Mouse (Mus musculus) forebrain, embryonic 16.5 days (tissue): ENCODE results near the gene Pglyrp2. TPM values are rescaled to one million over a fixed set of nuclear protein-coding genes. Genes with fewer than 3 reads are reported as not detected.

Experiments used
- ATAC-seq: fragments of 200-750 bp; cut with Nextera tagmentation; 2 replicates; pipeline ENCODE4 v1.8.0; 2017; ENCODE audit warnings: mild to moderate bottlenecking, moderate library complexity
- H3K27ac ChIP-seq: fragments of 300-500 bp; sonication (generic); 2 replicates; pipeline ENCODE4 v1.5.1; 2014; ENCODE audit warnings: low read length, control low read depth
- H3K27me3 ChIP-seq: fragments of 300-500 bp; sonication (generic); replicated peaks from 2 replicates; pipeline ENCODE4 v1.6.1; 2014; ENCODE audit warnings: low read length; ENCODE audit not compliant: control insufficient read depth, insufficient read depth
- H3K36me3 ChIP-seq: fragments of 300-500 bp; sonication (generic); 2 replicates; pipeline ENCODE4 v1.6.1; 2014; ENCODE audit not compliant: control insufficient read depth, insufficient read depth
- H3K4me1 ChIP-seq: fragments of 300-500 bp; sonication (generic); replicated peaks from 2 replicates; pipeline ENCODE4 v1.6.1; 2014; ENCODE audit warnings: low read length; ENCODE audit not compliant: control insufficient read depth, insufficient read depth
- H3K4me2 ChIP-seq: fragments of 300-500 bp; sonication (generic); 2 replicates; pipeline ENCODE4 v1.6.1; 2014; ENCODE audit warnings: mild to moderate bottlenecking, low read length, control low read depth
- H3K4me3 ChIP-seq: fragments of 300-500 bp; sonication (generic); replicated peaks from 2 replicates; pipeline ENCODE4 v1.5.1; 2014; ENCODE audit warnings: mild to moderate bottlenecking, low read length, control low read depth
- H3K9ac ChIP-seq: fragments of 300-500 bp; sonication (generic); replicated peaks from 2 replicates; pipeline ENCODE4 v1.6.1; 2014; ENCODE audit warnings: low read depth, low read length, control low read depth
- H3K9me3 ChIP-seq: fragments of 300-500 bp; sonication (generic); 2 replicates; pipeline ENCODE4 v1.6.1; 2016; ENCODE audit warnings: low read length; ENCODE audit not compliant: control insufficient read depth
- WGBS: fragments of 180-500 bp; shearing (Covaris S2); extraction: QIAGEN DNeasy Blood & Tissue Kit; methylation state at CpG from one replicate; pipeline ENCODE4 v1.1.7; 2014; 5-methylcytosine and 5-hydroxymethylcytosine counted together
- microRNA-seq: library from miRNA; unstranded; fragments of <30 nt; microRNA quantifications from one replicate; pipeline ENCODE4, GENCODE M21; 2017
- polyA plus RNA-seq: library from polyadenylated mRNA; unstranded; fragments of >200 nt; fragmentation: Nextera tagmentation; extraction: Ambion mirVana; gene quantifications from 2 replicates; pipeline ENCODE4 v1.2.1, GENCODE M21; 2015

The Pglyrp2 gene
- polyA plus RNA-seq, 1 experiment from 2014 or later, result not detected

- WGBS, result 91% methylated on average over 11 of the region's 11 CpGs
- H3K4me3 ChIP-seq, result no peak overlapping the region
- ATAC-seq, result no peak
- no peak overlapping the region for H3K27ac ChIP-seq
- no peaks in the 10 kb centered on the region for H3K9me3 ChIP-seq
- no peak overlapping the region for H3K9ac ChIP-seq
- no peaks in the 10 kb centered on the region for H3K27me3 ChIP-seq
- peaks cover 15% of the 10 kb centered on the region for H3K4me1 ChIP-seq
- H3K36me3 ChIP-seq, result peaks cover 5% of the 10 kb centered on the region; the same call in 1 of the 2 replicates
- H3K4me2 ChIP-seq, result no peak overlapping the region
Observed at GRCm38 (mm10) chr17:32367706-32368105, 56.3 kb downstream of the Pglyrp2 start.

GRCm38 (mm10) chr17:32365296-32365695 is 58.7 kb downstream of the Pglyrp2 start:
- Histone ChIP-seq H3K27ac (no peak overlapping the region), H3K9ac (no peak overlapping the region), H3K4me3 (no peak overlapping the region), H3K4me1 (peaks cover 20% of the 10 kb centered on the region), H3K27me3 (no peaks in the 10 kb centered on the region), H3K4me2 (no peak overlapping the region), H3K36me3 (peaks cover 17% of the 10 kb centered on the region), H3K9me3 (no peaks in the 10 kb centered on the region)
- WGBS, result 85% methylated on average over 1 of the region's 1 CpGs
- ATAC-seq, result no peak

GRCm38 (mm10) chr17:32364850-32365249 is 59.1 kb downstream of the Pglyrp2 start:
- Histone ChIP-seq H3K4me1 (peaks cover 20% of the 10 kb centered on the region), H3K9ac (no peak overlapping the region; the same call in 1 of the 2 replicates), H3K36me3 (peaks cover 18% of the 10 kb centered on the region), H3K27me3 (no peaks in the 10 kb centered on the region), H3K4me3 (peak overlapping the region; percentile 93), H3K4me2 (peak overlapping the region; percentile 51), H3K27ac (peak overlapping the region; percentile 69), H3K9me3 (no peaks in the 10 kb centered on the region)
- peak; percentile 24 for ATAC-seq
- WGBS, result 63% methylated on average over 5 of the region's 5 CpGs

GRCm38 (mm10) chr17:32364331-32364730 is 59.6 kb downstream of the Pglyrp2 start:
- peak; percentile 97 for ATAC-seq
- H3K27me3 ChIP-seq, result no peaks in the 10 kb centered on the region
- WGBS, result under 1% methylated on average over 36 of the region's 47 CpGs
- H3K4me3 ChIP-seq, result peak overlapping the region; percentile 93
- peak overlapping the region; percentile 93 for H3K9ac ChIP-seq
- peaks cover 20% of the 10 kb centered on the region for H3K4me1 ChIP-seq
- peak overlapping the region; percentile 69 for H3K27ac ChIP-seq
- H3K9me3 ChIP-seq, result no peaks in the 10 kb centered on the region
- H3K36me3 ChIP-seq, result peaks cover 23% of the 10 kb centered on the region
- H3K4me2 ChIP-seq, result peak overlapping the region; percentile 51

- Histone ChIP-seq H3K27me3 (no peaks in the 10 kb centered on the region), H3K9me3 (no peaks in the 10 kb centered on the region), H3K9ac (peak overlapping the region; percentile 93), H3K36me3 (peaks cover 28% of the 10 kb centered on the region), H3K4me1 (peaks cover 20% of the 10 kb centered on the region), H3K27ac (peak overlapping the region; percentile 69), H3K4me3 (peak overlapping the region; percentile 93), H3K4me2 (peak overlapping the region; percentile 95)
- 0% methylated on average over 43 of the region's 50 CpGs for WGBS
- ATAC-seq, result peak; percentile 59
Observed at GRCm38 (mm10) chr17:32363821-32364301, 60.1 kb downstream of the Pglyrp2 start.

GRCm38 (mm10) chr17:32362686-32363085 is 61.3 kb downstream of the Pglyrp2 start:
- Histone ChIP-seq H3K4me2 (peak overlapping the region; percentile 95), H3K9ac (no peak overlapping the region), H3K36me3 (peaks cover 37% of the 10 kb centered on the region), H3K27ac (no peak overlapping the region), H3K27me3 (no peaks in the 10 kb centered on the region), H3K9me3 (no peaks in the 10 kb centered on the region), H3K4me3 (no peak overlapping the region), H3K4me1 (peaks cover 20% of the 10 kb centered on the region)
- ATAC-seq, result no peak
- WGBS, result 81% methylated on average over 4 of the region's 4 CpGs

Small RNA genes lying within 50 kb of the gene (microRNA-seq; reads per million reads assigned to microRNA genes)
- gene Gm22201, result not detected

Other genes with a start within 250 kb of the Pglyrp2 start
- gene Ephx3, start 234.6 kb downstream of the Pglyrp2 start, polyA plus RNA-seq, result 0.20 TPM in 1 of 2 replicates, not detected in the other
- 82.2 and 83.8 TPM in 2 replicates for gene Brd4, start 139.4 kb downstream of the Pglyrp2 start, polyA plus RNA-seq
- gene Akap8, start 102.9 kb downstream of the Pglyrp2 start, polyA plus RNA-seq, result 112 and 123 TPM in 2 replicates
- 132 and 164 TPM in 2 replicates for gene Akap8l, start 73.6 kb downstream of the Pglyrp2 start, polyA plus RNA-seq
- 35.7 and 39.1 TPM in 2 replicates for gene Wiz, start 34.7 kb downstream of the Pglyrp2 start, polyA plus RNA-seq
- gene Rasal3, start 20.6 kb downstream of the Pglyrp2 start, polyA plus RNA-seq, result 0.57 and 0.73 TPM in 2 replicates
- 0.28 and 0.40 TPM in 2 replicates for gene Cyp4f39, start 28.6 kb upstream of the Pglyrp2 start, polyA plus RNA-seq
- 6.7 and 8.9 TPM in 2 replicates for gene Cyp4f17, start 81.9 kb upstream of the Pglyrp2 start, polyA plus RNA-seq
- 20.0 and 26.1 TPM in 2 replicates for gene Cyp4f16, start 112.4 kb upstream of the Pglyrp2 start, polyA plus RNA-seq
- not detected in 2 replicates for gene Cyp4f37, start 197.1 kb upstream of the Pglyrp2 start, polyA plus RNA-seq
- gene Cyp4f40, start 234.7 kb upstream of the Pglyrp2 start, polyA plus RNA-seq, result not detected in 2 replicates